Mouse (Mus musculus) thymus, adult 2 months (tissue): ENCODE data around the gene Zfp286.

Experiments used
- CTCF ChIP-seq: fragments of 200-500 bp; IDR thresholded peaks from 2 replicates; pipeline ENCODE4 v1.5.1; 2012; ENCODE audit warnings: mild to moderate bottlenecking, control low read depth, low read length, moderate library complexity, borderline replicate concordance; ENCODE audit not compliant: control insufficient read depth, poor library complexity, insufficient read depth; ENCODE audit errors: extremely low read depth
- POLR2A ChIP-seq: fragments of 200-500 bp; IDR thresholded peaks from 2 replicates; pipeline ENCODE4 v1.6.1; 2012; ENCODE audit warnings: mild to moderate bottlenecking, low read length, control low read depth, moderate library complexity; ENCODE audit not compliant: control insufficient read depth, poor library complexity, insufficient read depth; ENCODE audit errors: extremely low read depth

DNA sequence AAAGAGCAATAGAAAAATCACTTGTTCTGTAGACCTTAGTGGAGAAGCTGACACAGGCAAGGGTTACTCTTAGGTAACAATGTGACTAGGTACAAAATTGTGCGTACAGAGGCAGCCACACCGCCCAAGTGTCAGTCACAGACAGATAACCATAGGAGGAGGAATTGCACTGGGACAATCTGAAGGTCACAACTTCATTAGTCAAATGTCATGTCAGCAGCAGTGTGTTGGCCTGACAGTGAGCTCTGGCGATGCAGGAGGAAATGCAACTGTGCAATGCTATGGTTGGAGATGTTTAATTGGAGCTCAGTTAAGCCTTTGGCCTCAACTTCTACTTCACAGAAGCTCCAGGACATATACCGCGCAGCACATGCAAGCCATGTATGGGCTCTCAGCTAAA is 78.6 kb downstream of the Zfp286 start:
- TF ChIP-seq CTCF = no peak
- TF ChIP-seq POLR2A = no peak
